Mouse (Mus musculus) heart, embryonic 11.5 days (tissue): ENCODE results near the gene Cobl. TPM values are rescaled to one million over a fixed set of nuclear protein-coding genes. Genes with fewer than 3 reads are reported as not detected.

ENCODE experiments used
- ATAC-seq: fragments of 200-750 bp; cut with Nextera tagmentation; replicated peaks from 2 replicates; pipeline ENCODE4 v1.8.0; 2017; ENCODE audit warnings: moderate library complexity; ENCODE audit not compliant: insufficient number of reproducible peaks, low FRiP score, low TSS enrichment
- H3K27ac ChIP-seq: fragments of 300-500 bp; sonication (generic); 2 replicates; pipeline ENCODE4 v1.5.1; 2014; ENCODE audit warnings: mild to moderate bottlenecking, low read depth, low read length
- H3K27me3 ChIP-seq: fragments of 300-500 bp; sonication (generic); 2 replicates; pipeline ENCODE4 v1.6.1; 2014; ENCODE audit warnings: mild to moderate bottlenecking, low read length, mixed read lengths; ENCODE audit not compliant: control insufficient read depth, insufficient read depth
- H3K36me3 ChIP-seq: fragments of 300-500 bp; sonication (generic); 2 replicates; pipeline ENCODE4 v1.6.1; 2014; ENCODE audit warnings: mild to moderate bottlenecking, low read length, moderate library complexity, mixed read lengths; ENCODE audit not compliant: control insufficient read depth, insufficient read depth
- H3K4me1 ChIP-seq: fragments of 300-500 bp; sonication (generic); 2 replicates; pipeline ENCODE4 v1.6.1; 2014; ENCODE audit warnings: low read length; ENCODE audit not compliant: control insufficient read depth, insufficient read depth
- H3K4me2 ChIP-seq: fragments of 300-500 bp; sonication (generic); 2 replicates; pipeline ENCODE4 v1.6.1; 2014; ENCODE audit warnings: mild to moderate bottlenecking, moderate library complexity
- H3K4me3 ChIP-seq: fragments of 300-500 bp; sonication (generic); 2 replicates; pipeline ENCODE4 v1.5.1; 2014; ENCODE audit warnings: low read depth, low read length
- H3K9ac ChIP-seq: fragments of 300-500 bp; sonication (generic); 2 replicates; pipeline ENCODE4 v1.6.1; 2014; ENCODE audit warnings: mild to moderate bottlenecking, low read depth, low read length, moderate library complexity
- H3K9me3 ChIP-seq: fragments of 300-500 bp; sonication (generic); replicated peaks from 2 replicates; pipeline ENCODE4 v1.6.1; 2016; ENCODE audit warnings: low read length; ENCODE audit not compliant: control insufficient read depth
- WGBS: fragments of 180-500 bp; shearing (Covaris S2); extraction: QIAGEN DNeasy Blood & Tissue Kit; methylation state at CpG from one replicate; pipeline ENCODE4 v1.1.7; 2014; ENCODE audit not compliant: insufficient replicate concordance; 5-methylcytosine and 5-hydroxymethylcytosine counted together
- polyA plus RNA-seq: library from polyadenylated mRNA; unstranded; fragments of >200 nt; fragmentation: Nextera tagmentation; extraction: Ambion mirVana; gene quantifications from 2 replicates; pipeline ENCODE4 v1.2.1, GENCODE M21; 2014

The Cobl gene
- polyA plus RNA-seq, 1 experiment from 2014 or later: 31.4 TPM

DNA sequence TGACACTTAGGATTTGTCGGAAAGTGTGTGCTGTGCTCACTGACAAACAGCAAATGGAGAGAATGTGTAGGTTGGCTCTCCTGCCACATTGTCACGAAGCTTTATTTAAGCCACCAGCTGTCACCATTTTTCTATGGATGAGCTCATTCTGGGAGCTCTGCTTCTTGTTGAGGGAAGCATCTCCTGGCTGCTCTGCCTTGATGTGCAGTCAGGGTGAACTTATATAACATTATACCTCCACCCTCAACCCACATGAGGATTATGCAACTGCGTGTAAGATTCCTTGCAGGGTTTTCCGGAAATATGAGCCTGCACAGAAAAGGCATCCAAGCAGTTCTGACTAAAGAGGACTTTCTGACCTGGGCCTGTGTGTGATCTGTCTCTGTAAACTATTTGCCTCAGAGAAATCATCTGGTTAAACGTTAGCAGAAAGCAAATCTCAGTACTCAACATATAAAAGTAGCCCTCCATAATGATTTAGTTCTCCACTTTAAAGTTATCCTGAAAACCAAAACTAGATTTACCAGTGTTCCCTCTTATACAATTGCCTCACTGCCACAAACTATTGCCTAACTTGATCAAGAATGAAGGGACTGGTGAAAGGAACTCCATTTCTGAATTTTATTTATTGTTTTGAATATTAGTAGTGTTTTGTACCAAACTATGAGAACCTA is 9.0 kb upstream of the Cobl start:
- H3K36me3 ChIP-seq: no peaks in the 10 kb centered on the region
- no peaks in the 10 kb centered on the region for H3K4me1 ChIP-seq
- WGBS: 68% methylated on average over 5 of the region's 5 CpGs
- H3K9ac ChIP-seq: no peak overlapping the region
- no peak overlapping the region for H3K4me2 ChIP-seq
- no peak overlapping the region for H3K27ac ChIP-seq
- H3K27me3 ChIP-seq: no peaks in the 10 kb centered on the region
- no peaks in the 10 kb centered on the region for H3K9me3 ChIP-seq
- no peak for ATAC-seq
- H3K4me3 ChIP-seq: no peak overlapping the region

DNA sequence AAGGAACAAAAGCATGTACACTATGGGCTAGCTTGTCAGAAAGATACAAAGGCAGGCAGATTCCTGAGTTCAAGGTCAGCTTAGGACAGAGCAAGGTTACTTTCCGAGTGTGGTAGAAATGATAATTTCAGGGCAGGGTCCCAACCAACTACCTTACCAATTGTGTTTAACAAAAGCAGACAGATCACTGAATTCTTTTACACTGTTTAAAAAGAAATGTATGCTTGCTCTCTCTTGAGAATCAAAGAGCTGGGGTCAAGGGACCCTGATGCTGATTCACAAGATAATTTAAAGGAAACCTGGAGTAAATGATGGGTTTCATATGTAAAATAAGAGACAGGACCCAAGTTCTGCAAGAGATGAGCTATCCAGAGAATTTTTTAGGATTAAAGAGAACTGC is 4.9 kb upstream of the Cobl start:
- 43% methylated on average over 1 of the region's 1 CpGs for WGBS
- Histone ChIP-seq H3K4me3 (no peak overlapping the region), H3K4me2 (no peak overlapping the region), H3K9me3 (no peaks in the 10 kb centered on the region), H3K27me3 (peaks cover 11% of the 10 kb centered on the region), H3K9ac (no peak overlapping the region), H3K36me3 (no peaks in the 10 kb centered on the region), H3K27ac (no peak overlapping the region), H3K4me1 (no peaks in the 10 kb centered on the region)
- no peak for ATAC-seq

DNA sequence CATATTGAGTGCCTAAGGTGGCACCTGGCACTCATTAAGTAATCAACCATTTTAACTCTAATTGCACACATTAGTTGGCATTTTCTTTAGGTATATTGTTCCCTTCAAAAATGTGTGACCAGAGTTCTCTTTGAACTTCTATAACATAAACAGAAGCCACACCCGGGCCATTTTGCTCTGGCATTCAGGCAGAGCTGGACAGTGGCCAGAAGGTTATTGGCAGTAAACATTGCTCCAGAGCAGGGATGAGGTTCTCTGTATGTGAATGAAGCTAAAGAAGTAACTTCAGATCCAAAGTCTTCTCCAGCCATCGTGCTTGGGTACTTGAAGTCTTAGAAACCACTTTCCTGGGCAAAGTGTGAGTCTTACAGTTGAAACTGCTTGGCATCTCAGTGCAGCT is 3.9 kb upstream of the Cobl start:
- Histone ChIP-seq H3K4me1 (no peaks in the 10 kb centered on the region), H3K27me3 (peaks cover 15% of the 10 kb centered on the region), H3K4me3 (no peak overlapping the region), H3K9ac (no peak overlapping the region), H3K4me2 (no peak overlapping the region), H3K9me3 (no peaks in the 10 kb centered on the region), H3K36me3 (no peaks in the 10 kb centered on the region), H3K27ac (no peak overlapping the region)
- ATAC-seq: no peak
- 77% methylated on average over 2 of the region's 2 CpGs for WGBS

DNA sequence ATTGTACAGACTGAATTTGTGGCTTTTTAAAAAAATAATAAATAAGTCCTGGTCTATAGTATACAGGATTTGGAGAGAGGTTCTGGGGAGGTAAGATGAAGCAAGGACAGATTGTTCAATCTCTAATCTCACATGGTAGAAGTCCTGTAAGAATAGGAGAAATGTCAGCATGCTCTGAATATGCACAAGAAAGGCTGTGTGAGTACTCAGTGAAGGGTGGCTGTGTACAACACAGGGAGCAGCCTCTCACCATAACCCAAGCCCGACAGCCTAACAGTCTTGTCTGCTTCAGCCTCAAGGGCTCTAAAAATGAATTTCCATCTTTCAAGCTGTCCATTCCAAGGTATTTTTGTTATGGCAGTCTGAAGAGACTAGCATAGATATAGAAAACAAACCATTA is 3.1 kb upstream of the Cobl start:
- Histone ChIP-seq H3K4me1 (no peaks in the 10 kb centered on the region), H3K36me3 (no peaks in the 10 kb centered on the region), H3K27me3 (peaks cover 18% of the 10 kb centered on the region), H3K9ac (no peak overlapping the region), H3K9me3 (no peaks in the 10 kb centered on the region), H3K27ac (no peak overlapping the region), H3K4me2 (no peak overlapping the region), H3K4me3 (no peak overlapping the region)
- 81% methylated on average over 1 of the region's 1 CpGs for WGBS
- no peak for ATAC-seq

DNA sequence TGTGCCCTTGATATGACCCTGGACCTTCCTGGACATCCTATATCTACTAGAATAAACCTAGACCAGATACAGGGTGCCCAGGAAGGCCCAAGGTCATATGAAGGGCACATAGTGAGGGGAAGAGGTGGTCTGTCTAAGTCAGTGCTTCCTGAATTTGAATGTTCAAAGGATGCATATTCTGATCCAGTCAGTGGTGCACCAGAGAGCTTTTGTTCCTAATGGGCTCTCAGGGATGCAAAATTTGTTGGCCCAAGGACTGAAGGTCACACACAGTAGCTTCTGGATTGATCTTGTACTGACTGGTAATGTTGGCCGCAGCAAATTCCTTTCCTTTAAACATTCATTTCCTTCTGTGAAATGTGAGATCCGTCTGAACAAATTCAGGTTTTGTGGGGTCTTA is 2.5 kb upstream of the Cobl start:
- H3K4me2 ChIP-seq: no peak overlapping the region
- H3K27me3 ChIP-seq: peaks cover 18% of the 10 kb centered on the region
- WGBS: 77% methylated on average over 2 of the region's 2 CpGs
- H3K36me3 ChIP-seq: no peaks in the 10 kb centered on the region
- no peaks in the 10 kb centered on the region for H3K4me1 ChIP-seq
- no peak overlapping the region for H3K27ac ChIP-seq
- no peak overlapping the region for H3K4me3 ChIP-seq
- H3K9ac ChIP-seq: no peak overlapping the region
- no peak for ATAC-seq
- H3K9me3 ChIP-seq: no peaks in the 10 kb centered on the region

DNA sequence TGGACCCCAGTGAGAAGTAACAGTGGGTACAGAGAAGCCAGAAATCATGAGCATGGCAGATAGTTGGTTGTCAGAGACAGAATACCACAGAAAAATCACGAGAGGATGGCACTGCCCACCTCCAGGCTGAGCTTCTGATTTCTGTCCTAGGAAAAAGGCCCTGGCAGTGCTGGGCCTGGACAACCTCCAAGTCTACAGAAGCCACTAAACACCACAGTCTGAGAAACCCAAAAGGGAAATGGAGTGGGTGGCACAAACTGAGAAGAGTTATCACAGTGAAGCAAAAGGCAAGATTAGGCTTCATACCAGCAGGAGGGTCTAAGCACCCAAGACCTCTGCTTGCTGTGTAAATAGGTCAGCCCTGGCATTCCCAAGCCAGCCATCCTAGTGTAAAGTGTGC is 1.8 kb upstream of the Cobl start:
- H3K36me3 ChIP-seq: no peaks in the 10 kb centered on the region
- H3K27ac ChIP-seq: no peak overlapping the region
- 60% methylated on average over 1 of the region's 1 CpGs for WGBS
- no peak for ATAC-seq
- H3K27me3 ChIP-seq: peaks cover 18% of the 10 kb centered on the region
- no peak overlapping the region for H3K4me2 ChIP-seq
- no peak overlapping the region for H3K4me3 ChIP-seq
- H3K4me1 ChIP-seq: no peaks in the 10 kb centered on the region
- no peak overlapping the region for H3K9ac ChIP-seq
- H3K9me3 ChIP-seq: no peaks in the 10 kb centered on the region

DNA sequence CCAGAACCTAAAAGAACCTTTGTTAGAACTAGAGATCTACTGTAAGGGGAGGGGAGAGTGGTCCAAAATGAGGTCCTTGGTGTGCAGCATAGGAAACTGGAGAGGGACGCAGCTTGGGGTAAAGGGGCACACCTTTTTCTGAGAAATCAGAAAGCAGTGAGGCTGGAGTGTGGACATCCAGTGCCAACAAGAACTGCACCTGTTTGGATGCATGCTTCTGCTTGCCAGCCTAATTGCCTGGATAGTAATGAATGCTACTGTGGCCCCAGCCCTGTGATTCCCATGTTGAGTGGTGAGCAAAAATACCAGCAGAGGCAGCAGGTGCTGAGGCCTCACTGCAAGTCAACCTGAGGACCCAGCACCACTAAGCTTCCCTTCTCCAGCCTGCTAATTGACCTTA is 469 bp upstream of the Cobl start:
- ATAC-seq: no peak
- peaks cover 18% of the 10 kb centered on the region for H3K27me3 ChIP-seq
- no peaks in the 10 kb centered on the region for H3K36me3 ChIP-seq
- H3K9ac ChIP-seq: peak overlapping the region; percentile 66; the same call in 1 of the 2 replicates
- peak overlapping the region; percentile 69 for H3K4me3 ChIP-seq
- 32% methylated on average over 1 of the region's 1 CpGs for WGBS
- no peaks in the 10 kb centered on the region for H3K4me1 ChIP-seq
- H3K4me2 ChIP-seq: peak overlapping the region; percentile 95
- no peak overlapping the region for H3K27ac ChIP-seq
- no peaks in the 10 kb centered on the region for H3K9me3 ChIP-seq

DNA sequence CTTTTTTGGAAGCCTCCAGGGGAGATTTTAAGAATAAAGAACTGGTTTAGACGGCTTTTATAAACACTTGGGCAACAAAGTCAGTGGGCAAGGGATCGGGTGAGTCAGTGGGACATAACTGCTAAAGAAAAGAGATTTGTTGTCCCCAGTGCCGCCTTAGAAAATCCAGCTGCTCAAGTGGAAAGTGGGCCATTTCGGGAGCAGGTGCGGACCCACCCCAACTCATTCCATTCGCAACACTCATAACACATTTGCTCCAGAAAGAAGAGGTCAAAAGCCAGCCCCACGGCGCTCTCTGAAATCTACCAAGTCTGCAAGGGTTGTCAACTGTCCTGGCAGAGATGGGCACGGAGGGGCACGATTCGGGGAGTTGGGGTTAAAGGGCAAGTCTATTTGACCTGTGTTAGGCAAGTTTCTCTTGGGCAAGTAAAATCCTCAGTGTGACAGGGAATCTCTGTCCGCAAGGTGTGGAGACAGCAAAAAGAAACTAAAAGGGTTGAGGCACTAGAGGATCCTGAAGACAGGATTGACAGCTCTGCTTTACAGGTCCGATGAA is 1.1 kb downstream of the Cobl start:
- no peak for ATAC-seq
- WGBS: 57% methylated on average over 13 of the region's 13 CpGs

More for the DNA sequence above, 1.1 kb downstream of the Cobl start:
- Histone ChIP-seq H3K27me3 (peaks cover 18% of the 10 kb centered on the region), H3K36me3 (no peaks in the 10 kb centered on the region), H3K4me2 (peak overlapping the region; percentile 95), H3K9ac (peak overlapping the region; percentile 66; the same call in 1 of the 2 replicates), H3K27ac (no peak overlapping the region), H3K4me3 (peak overlapping the region; percentile 69), H3K9me3 (no peaks in the 10 kb centered on the region), H3K4me1 (no peaks in the 10 kb centered on the region)
